Mouse (Mus musculus): ENCODE data around the gene Alpl. TPM values are rescaled to one million over a fixed set of nuclear protein-coding genes. Genes with fewer than 3 reads are reported as not detected.
A peak's percentile ranks its signal among the peaks of the same experiment; 100 is the strongest.

Gene Alpl
- total and polyA plus RNA-seq, 3 experiments: 62.9 to 164 (median 115) TPM

DNA sequence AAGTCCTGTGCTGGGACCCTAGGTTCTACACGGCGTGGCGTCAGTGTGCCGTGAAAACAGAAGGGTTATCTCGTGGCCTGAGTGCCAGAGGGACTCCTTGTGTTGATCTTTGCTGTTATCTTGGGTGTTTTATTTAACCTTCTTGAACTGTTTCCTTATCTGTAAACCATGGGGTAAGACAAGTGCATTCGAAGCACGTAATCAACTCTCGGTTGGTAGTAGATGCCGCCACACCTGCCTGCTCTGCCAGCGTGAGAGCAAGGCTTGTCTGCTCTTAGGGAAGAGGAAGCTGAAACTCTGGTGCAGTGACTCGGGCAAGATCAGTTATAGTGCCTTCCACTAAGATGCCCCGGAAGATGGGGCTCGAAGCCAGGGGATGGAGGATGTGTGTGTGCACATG, 83.2 kb downstream of the Alpl start:
- H3K27me3 ChIP-seq (replicated peaks): peaks cover 65% of the 10 kb centered on the region
- in situ Hi-C loops (cut with MboI; ENCODE audit: low pct_ligation_motif_present, low pct_unique_long_range_greater_than_20kb, low sequenced_read_pairs) (no loop called here), dilution Hi-C loops (cut with MboI; ENCODE audit: extremely low pct_ligation_motif_present, extremely low pct_unique_long_range_greater_than_20kb, low sequenced_read_pairs) (no loop called here)
- no peaks in the 10 kb centered on the region for H3K9me3 ChIP-seq (replicated peaks; ENCODE audit: low read length)
- H3K4me3 ChIP-seq (replicated peaks in 1 of 3; ENCODE audit: low read depth in 2 of 3, low read length in 2 of 3, poor library complexity in 1 of 3): no peak overlapping the region
- no peak overlapping the region for H3K27ac ChIP-seq (ENCODE audit: insufficient read depth, low read depth)
- peaks cover 8 to 19% of the 10 kb centered on the region in 2 experiments for H3K4me1 ChIP-seq (ENCODE audit: control insufficient read depth in 1 of 2, insufficient read depth in 2 of 2)
- no peaks in the 10 kb centered on the region for H3K36me3 ChIP-seq (replicated peaks in 1 of 2; ENCODE audit: control insufficient read depth in 1 of 2, insufficient read depth in 1 of 2, low read length in 1 of 2)
- H3K9ac ChIP-seq (ENCODE audit: insufficient read depth, low read depth): no peak overlapping the region
- no peak overlapping the region for H3K4me2 ChIP-seq (ENCODE audit: insufficient read depth, low read depth, poor library complexity, severe bottlenecking)
- no peaks in the 10 kb centered on the region for H3K79me2 ChIP-seq (replicated peaks; ENCODE audit: control insufficient read depth, extremely low read depth, insufficient read depth, poor library complexity, severe bottlenecking)
- DNase-seq (ENCODE audit: extremely low read depth): no peak
- no peak for TF ChIP-seq MAZ (IDR thresholded peaks at IDR 0.05; ENCODE audit: low read depth, low read length)
- no peak for TF ChIP-seq POLR2AphosphoS2 (IDR thresholded peaks at IDR 0.05; ENCODE audit: low read depth, low read length)
- no peak for TF ChIP-seq KAT2A (IDR thresholded peaks at IDR 0.05; ENCODE audit: insufficient replicate concordance, low read length)
- TF ChIP-seq MEF2A (IDR thresholded peaks at IDR 0.05; ENCODE audit: borderline replicate concordance, low read depth, low read length): no peak
- no peak for TF ChIP-seq POLR2A (IDR thresholded peaks at IDR 0.05; ENCODE audit: low read depth, low read length)
- TF ChIP-seq MYC (IDR thresholded peaks at IDR 0.05; ENCODE audit: low read depth, low read length): no peak
- TF ChIP-seq USF1 (IDR thresholded peaks at IDR 0.05; ENCODE audit: low read depth, low read length): no peak
- TF ChIP-seq ZNF384 (IDR thresholded peaks at IDR 0.05; ENCODE audit: low read depth, low read length): no peak
- TF ChIP-seq RAD21 (IDR thresholded peaks at IDR 0.05; ENCODE audit: low read depth, low read length): no peak
- no peak for TF ChIP-seq NRF1 (IDR thresholded peaks at IDR 0.05; ENCODE audit: low read depth, low read length)
- no peak for TF ChIP-seq UBTF (IDR thresholded peaks at IDR 0.05; ENCODE audit: low read depth, low read length)
- no peak for TF ChIP-seq HCFC1 (IDR thresholded peaks at IDR 0.05; ENCODE audit: low read depth, low read length)
- TF ChIP-seq ZKSCAN1 (IDR thresholded peaks at IDR 0.05; ENCODE audit: borderline replicate concordance, low read depth, low read length): no peak
- TF ChIP-seq E2F4 (IDR thresholded peaks at IDR 0.05; ENCODE audit: insufficient replicate concordance, low read depth, low read length): no peak
- TF ChIP-seq NELFE (IDR thresholded peaks at IDR 0.05; ENCODE audit: low read depth, low read length): no peak
- TF ChIP-seq SIN3A (IDR thresholded peaks at IDR 0.05; ENCODE audit: low read length): no peak
- no peak for TF ChIP-seq IRF4 (IDR thresholded peaks at IDR 0.05; ENCODE audit: low read depth, low read length)

DNA sequence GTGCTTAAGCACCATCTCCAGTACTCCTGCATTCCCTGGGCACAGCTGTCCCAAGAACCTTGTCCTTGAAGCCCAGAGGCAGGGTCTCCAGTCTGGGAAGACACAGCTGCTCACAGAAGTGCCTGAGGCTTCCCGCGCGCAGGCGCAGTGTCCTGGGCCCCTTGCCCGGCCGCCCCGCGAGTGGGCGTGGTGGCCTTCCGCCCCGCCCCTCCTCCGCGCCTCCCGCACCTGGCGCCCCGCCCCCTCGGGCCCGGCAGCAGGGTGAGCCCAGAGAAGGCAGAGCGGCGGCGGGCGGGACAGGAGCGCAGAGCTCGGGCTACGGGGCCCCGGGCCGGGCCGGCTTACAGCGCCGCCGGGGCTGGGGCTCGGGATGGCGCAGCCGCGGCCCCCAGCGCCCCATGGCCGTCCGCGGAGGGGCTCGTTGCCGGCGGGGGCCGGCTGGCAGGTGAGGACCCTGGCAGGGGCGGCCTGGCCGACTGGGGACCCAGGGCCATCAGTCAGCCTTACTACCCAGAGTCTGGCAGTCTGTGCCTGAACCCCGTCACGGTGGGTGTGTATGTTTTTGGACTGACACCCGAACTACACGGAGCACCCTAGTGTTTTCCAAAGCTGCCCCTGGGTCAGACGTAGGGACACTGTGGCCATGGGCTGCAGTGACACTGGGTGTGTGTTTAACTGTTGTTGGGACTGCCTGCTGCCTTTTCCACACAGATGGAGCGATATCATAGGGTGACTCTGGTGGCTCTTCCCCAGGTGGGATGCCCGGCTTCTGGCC, 88.8 kb downstream of the Alpl start:
- no peak overlapping the region for H3K9ac ChIP-seq (ENCODE audit: insufficient read depth, low read depth)
- H3K79me2 ChIP-seq (replicated peaks; ENCODE audit: control insufficient read depth, extremely low read depth, insufficient read depth, poor library complexity, severe bottlenecking): no peaks in the 10 kb centered on the region
- dilution Hi-C loops (cut with MboI; ENCODE audit: extremely low pct_ligation_motif_present, extremely low pct_unique_long_range_greater_than_20kb, low sequenced_read_pairs): no loop called here
- peaks cover 5% of the 10 kb centered on the region in 2 experiments; a peak in 3 of 4 replicates for H3K4me1 ChIP-seq (ENCODE audit: control insufficient read depth in 1 of 2, insufficient read depth in 2 of 2)
- in situ Hi-C loops (cut with MboI; ENCODE audit: low pct_ligation_motif_present, low pct_unique_long_range_greater_than_20kb, low sequenced_read_pairs): no loop called here
- H3K4me2 ChIP-seq (ENCODE audit: insufficient read depth, low read depth, poor library complexity, severe bottlenecking): peak overlapping the region; percentile 73
- H3K27ac ChIP-seq (ENCODE audit: insufficient read depth, low read depth): no peak overlapping the region
- peaks cover 93% of the 10 kb centered on the region for H3K27me3 ChIP-seq (replicated peaks)
- no peaks in the 10 kb centered on the region for H3K9me3 ChIP-seq (replicated peaks; ENCODE audit: low read length)
- no peaks in the 10 kb centered on the region for H3K36me3 ChIP-seq (replicated peaks in 1 of 2; ENCODE audit: control insufficient read depth in 1 of 2, insufficient read depth in 1 of 2, low read length in 1 of 2)
- peak; percentile 65 for DNase-seq (ENCODE audit: extremely low read depth)
- H3K4me3 ChIP-seq (replicated peaks in 1 of 3; ENCODE audit: low read depth in 2 of 3, low read length in 2 of 3, poor library complexity in 1 of 3): peak overlapping the region in 1 of 3 experiments; percentile 17
- no peak for TF ChIP-seq UBTF (IDR thresholded peaks at IDR 0.05; ENCODE audit: low read depth, low read length)
- TF ChIP-seq RCOR1 (conservative IDR thresholded peaks at IDR 0.05; ENCODE audit: low read depth, low read length): no peak
- TF ChIP-seq MAFK (IDR thresholded peaks at IDR 0.05; ENCODE audit: insufficient replicate concordance, low read length): no peak
- no peak for TF ChIP-seq ZC3H11A (IDR thresholded peaks at IDR 0.05; ENCODE audit: low read depth, low read length)
- TF ChIP-seq JUND (conservative IDR thresholded peaks at IDR 0.05; ENCODE audit: low read depth, low read length): no peak
- no peak for TF ChIP-seq PAX5 (IDR thresholded peaks at IDR 0.05; ENCODE audit: low read length)
- no peak for TF ChIP-seq JUN (IDR thresholded peaks at IDR 0.05; ENCODE audit: insufficient read depth, low read depth, low read length)
- no peak for TF ChIP-seq MYC (IDR thresholded peaks at IDR 0.05; ENCODE audit: low read depth, low read length)
- no peak for TF ChIP-seq E2F4 (IDR thresholded peaks at IDR 0.05; ENCODE audit: insufficient replicate concordance, low read depth, low read length)
- no peak for TF ChIP-seq SIN3A (IDR thresholded peaks at IDR 0.05; ENCODE audit: low read length)
- TF ChIP-seq ZMIZ1 (IDR thresholded peaks at IDR 0.05; ENCODE audit: low read depth, low read length): no peak
- TF ChIP-seq NRF1 (IDR thresholded peaks at IDR 0.05; ENCODE audit: low read depth, low read length): peak; percentile 95
- no peak for TF ChIP-seq HCFC1 (IDR thresholded peaks at IDR 0.05; ENCODE audit: low read depth, low read length)
- TF ChIP-seq SMC3 (IDR thresholded peaks at IDR 0.05; ENCODE audit: low read depth, low read length): no peak
- no peak for TF ChIP-seq MEF2A (IDR thresholded peaks at IDR 0.05; ENCODE audit: borderline replicate concordance, low read depth, low read length)
- no peak for TF ChIP-seq CHD2 (IDR thresholded peaks at IDR 0.05; ENCODE audit: low read length)
- no peak; the same call in 1 of the 2 replicates for TF ChIP-seq NELFE (IDR thresholded peaks at IDR 0.05; ENCODE audit: low read depth, low read length)
- no peak for TF ChIP-seq MAZ (IDR thresholded peaks at IDR 0.05; ENCODE audit: low read depth, low read length)
- no peak for TF ChIP-seq ZNF384 (IDR thresholded peaks at IDR 0.05; ENCODE audit: low read depth, low read length)
- peak; percentile 34; the same call in 1 of the 2 replicates for TF ChIP-seq TCF12 (IDR thresholded peaks at IDR 0.05; ENCODE audit: low read depth, low read length)
- no peak for TF ChIP-seq CHD1 (IDR thresholded peaks at IDR 0.05; ENCODE audit: low read depth, low read length)
- peak; percentile 37; the same call in 1 of the 2 replicates for TF ChIP-seq POLR2A (IDR thresholded peaks at IDR 0.05; ENCODE audit: low read depth, low read length)
- no peak for TF ChIP-seq TBP (conservative IDR thresholded peaks at IDR 0.05; ENCODE audit: low read depth, low read length)
- no peak for TF ChIP-seq USF1 (IDR thresholded peaks at IDR 0.05; ENCODE audit: low read depth, low read length)

Measured in CH12.LX (cell line).